Mouse (Mus musculus) heart, postnatal 0 days (tissue): Measurements from ENCODE around the gene 1110051M20Rik.

ENCODE experiments used
- CTCF ChIP-seq: IDR thresholded peaks from 2 replicates; pipeline ENCODE4 v1.5.1; 2016; ENCODE audit warnings: antibody characterized with exemption, control low read depth, low read depth
- EP300 ChIP-seq: IDR thresholded peaks from 2 replicates; pipeline ENCODE4 v1.6.1; 2016; ENCODE audit warnings: antibody characterized with exemption, low read depth

GRCm38 (mm10) chr2:91305926-91306325, 138.6 kb downstream of the 1110051M20Rik start:
- TF ChIP-seq CTCF (no peak), EP300 (no peak)
